8 mouse cellular contexts compared by ENCODE assay signal in the genomic region with DNA sequence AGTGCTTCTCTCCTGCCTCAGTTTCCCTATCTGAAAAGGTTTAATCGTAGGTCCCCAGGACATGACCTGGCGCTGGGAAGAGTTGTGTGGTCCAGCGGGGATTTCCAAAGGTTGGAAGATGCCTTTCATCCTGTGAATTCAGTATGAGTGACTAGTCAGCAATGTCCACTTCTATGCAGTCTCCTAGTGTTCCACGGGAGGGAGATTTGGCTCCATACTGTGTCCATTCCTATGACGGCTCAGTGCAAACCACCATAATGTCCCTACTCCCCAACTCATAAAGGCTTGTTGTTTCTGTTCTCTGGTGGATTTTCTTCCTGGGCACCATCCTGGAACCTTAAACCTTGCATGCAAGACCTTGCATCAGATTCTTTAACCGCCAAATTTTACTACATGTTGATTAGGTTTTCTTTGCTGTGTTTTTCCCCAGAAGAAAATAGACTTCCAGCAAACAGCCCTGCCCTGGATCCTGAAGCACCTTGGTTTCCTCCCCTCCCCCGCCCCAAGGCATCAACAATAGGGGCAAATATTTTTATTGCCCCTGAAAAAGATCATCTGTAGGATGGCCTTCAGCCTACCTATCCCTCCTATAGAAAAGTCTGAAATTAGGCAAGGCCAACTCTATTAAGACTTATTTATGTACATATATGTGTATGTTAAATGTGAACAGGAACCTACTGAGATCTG. TPM values are rescaled to one million over a fixed set of nuclear protein-coding genes. Genes with fewer than 3 reads are reported as not detected.
DNase-seq lines count a peak whose midpoint lies in the region; ATAC-seq lines count a peak whose summit lies in the region.

No protein-coding gene starts in this region.

- peaks cover 8% of the 10 kb centered on the region; the same call in 1 of the 2 replicates for H3K36me3 ChIP-seq in embryonic facial prominence, embryonic 13.5 days
- H3K36me3 ChIP-seq in limb, embryonic 12.5 days, result peaks cover 13% of the 10 kb centered on the region; the same call in 1 of the 2 replicates
- no peaks in the 10 kb centered on the region; the same call in 1 of the 2 replicates for H3K36me3 ChIP-seq in stomach, embryonic 14.5 days (ENCODE audit: control insufficient read depth, insufficient read depth, low read length)

- peak overlapping the region; percentile 82 for H3K27ac ChIP-seq in embryonic facial prominence, embryonic 13.5 days
- H3K27ac ChIP-seq in limb, embryonic 12.5 days, result peak overlapping the region; percentile 79
- peak overlapping the region; percentile 61; the same call in 1 of the 2 replicates for H3K27ac ChIP-seq in stomach, embryonic 14.5 days (ENCODE audit: low read length)

- no peaks in the 10 kb centered on the region for H3K9me3 ChIP-seq in embryonic facial prominence, embryonic 13.5 days
- H3K9me3 ChIP-seq in limb, embryonic 12.5 days, result no peaks in the 10 kb centered on the region
- H3K9me3 ChIP-seq in stomach, embryonic 14.5 days (ENCODE audit: control insufficient read depth, low read depth, low read length), result no peaks in the 10 kb centered on the region

- DNase-seq in embryo, embryonic 10 days (ENCODE audit: low spot score), result peak; percentile 32
- DNase-seq in embryo, embryonic 9.5 days (ENCODE audit: extremely low spot score), result no peak
- DNase-seq in 3T3-L1 (ENCODE audit: low read depth, low spot score), result peak; percentile 69
- DNase-seq in kidney, adult 9 months, result no peak
- DNase-seq in thymus, postnatal 10 days (ENCODE audit: low spot score in 2 of 2), result no peak

- H3K4me1 ChIP-seq in embryonic facial prominence, embryonic 13.5 days, result peaks cover 17% of the 10 kb centered on the region
- H3K4me1 ChIP-seq in limb, embryonic 12.5 days (replicated peaks), result peaks cover 18% of the 10 kb centered on the region
- H3K4me1 ChIP-seq in stomach, embryonic 14.5 days (ENCODE audit: control insufficient read depth, insufficient read depth, low read length), result peaks cover 11% of the 10 kb centered on the region; the same call in 1 of the 2 replicates

- H3K27me3 ChIP-seq in embryonic facial prominence, embryonic 13.5 days, result no peaks in the 10 kb centered on the region
- H3K27me3 ChIP-seq in limb, embryonic 12.5 days, result no peaks in the 10 kb centered on the region
- H3K27me3 ChIP-seq in stomach, embryonic 14.5 days (ENCODE audit: control insufficient read depth, insufficient read depth, low read length), result no peaks in the 10 kb centered on the region

- WGBS in embryonic facial prominence, embryonic 13.5 days, result 31% methylated on average over 7 of the region's 7 CpGs
- WGBS in limb, embryonic 12.5 days, result 36% methylated on average over 7 of the region's 7 CpGs
- WGBS in stomach, embryonic 14.5 days, result 30% methylated on average over 7 of the region's 7 CpGs

- peak overlapping the region; percentile 88 for H3K4me2 ChIP-seq in embryonic facial prominence, embryonic 13.5 days
- peak overlapping the region; percentile 72 for H3K4me2 ChIP-seq in limb, embryonic 12.5 days
- peak overlapping the region; percentile 64 for H3K4me2 ChIP-seq in stomach, embryonic 14.5 days (replicated peaks; ENCODE audit: low read depth, low read length)

- peak overlapping the region; percentile 94 for H3K4me3 ChIP-seq in embryonic facial prominence, embryonic 13.5 days
- H3K4me3 ChIP-seq in limb, embryonic 12.5 days (replicated peaks), result peak overlapping the region; percentile 94
- peak overlapping the region; percentile 91 for H3K4me3 ChIP-seq in stomach, embryonic 14.5 days (ENCODE audit: low read depth, low read length)

- peak overlapping the region; percentile 68 for H3K9ac ChIP-seq in embryonic facial prominence, embryonic 13.5 days
- 0 out of 2 replicates have a peak overlapping the region, but pooled peaks have one; percentile 48 for H3K9ac ChIP-seq in limb, embryonic 12.5 days (replicated peaks)
- H3K9ac ChIP-seq in stomach, embryonic 14.5 days (replicated peaks; ENCODE audit: low read depth, low read length), result peak overlapping the region; percentile 34

- ATAC-seq in embryonic facial prominence, embryonic 13.5 days (ENCODE audit: insufficient number of reproducible peaks, insufficient read depth, low FRiP score, low TSS enrichment, low read depth), result no peak
- peak; percentile 32; the same call in 1 of the 2 replicates for ATAC-seq in limb, embryonic 12.5 days (ENCODE audit: insufficient number of reproducible peaks, insufficient read depth, low FRiP score, low TSS enrichment, low read depth)
- ATAC-seq in stomach, embryonic 14.5 days (ENCODE audit: insufficient number of reproducible peaks, insufficient read depth, low FRiP score, low read depth), result no peak

RNA-seq across cellular contexts. Expression of gene Stk25, which starts 22.1 kb away (rescaled TPM):
- polyA plus RNA-seq in embryonic facial prominence, embryonic 13.5 days (2015; fragmentation: Nextera tagmentation; extraction: Ambion mirVana), result 171 and 196 TPM in 2 replicates
- polyA plus RNA-seq in limb, embryonic 12.5 days (2016; fragmentation: Nextera tagmentation; extraction: Ambion mirVana), result 194 and 202 TPM in 2 replicates
- polyA plus RNA-seq in stomach, embryonic 14.5 days (2014; fragmentation: Nextera tagmentation; extraction: Ambion mirVana), result 171 and 174 TPM in 2 replicates

RNA-seq across cellular contexts. Expression of gene Bok, which starts 49.1 kb away (rescaled TPM):
- 43.3 and 48.2 TPM in 2 replicates for polyA plus RNA-seq in embryonic facial prominence, embryonic 13.5 days (2015; fragmentation: Nextera tagmentation; extraction: Ambion mirVana)
- 32.2 and 38.7 TPM in 2 replicates for polyA plus RNA-seq in limb, embryonic 12.5 days (2016; fragmentation: Nextera tagmentation; extraction: Ambion mirVana)
- 54.1 and 58.0 TPM in 2 replicates for polyA plus RNA-seq in stomach, embryonic 14.5 days (2014; fragmentation: Nextera tagmentation; extraction: Ambion mirVana)

Comparison
In these comparisons a context has a peak if more than half of its experiments do, and no peak if none do; other contexts are left out.
1. DNase-seq: peak in embryo, embryonic 10 days (single experiment) and 3T3-L1 (single experiment); none in embryo, embryonic 9.5 days (single experiment), kidney, adult 9 months (single experiment) and thymus, postnatal 10 days (0 of 2).
2. Peak in every context shown above with its lines, with median percentiles within 50 percentile points of each other: H3K27ac ChIP-seq, H3K4me2 ChIP-seq, H3K4me3 ChIP-seq and H3K9ac ChIP-seq.